Mouse (Mus musculus) heart, embryonic 16.5 days (tissue): Measurements from ENCODE around the gene Apaf1. TPM values are rescaled to one million over a fixed set of nuclear protein-coding genes. Genes with fewer than 3 reads are reported as not detected.

ENCODE experiments used
- ATAC-seq: fragments of 200-750 bp; cut with Nextera tagmentation; replicated peaks from 2 replicates; pipeline ENCODE4 v1.8.0; 2017; ENCODE audit warnings: moderate number of reproducible peaks; ENCODE audit not compliant: insufficient read depth, low FRiP score; ENCODE audit errors: extremely low read depth
- H3K27ac ChIP-seq: fragments of 300-500 bp; sonication (generic); 2 replicates; pipeline ENCODE4 v1.5.1; 2014; ENCODE audit warnings: mild to moderate bottlenecking, low read length, control low read depth, moderate library complexity
- H3K27me3 ChIP-seq: fragments of 300-500 bp; sonication (generic); 2 replicates; pipeline ENCODE4 v1.6.1; 2014; ENCODE audit warnings: low read length, mixed read lengths; ENCODE audit not compliant: control insufficient read depth, insufficient read depth
- H3K36me3 ChIP-seq: fragments of 300-500 bp; sonication (generic); 2 replicates; pipeline ENCODE4 v1.6.1; 2014; ENCODE audit not compliant: control insufficient read depth, insufficient read depth
- H3K4me1 ChIP-seq: fragments of 300-500 bp; sonication (generic); 2 replicates; pipeline ENCODE4 v1.6.1; 2014; ENCODE audit warnings: low read length, mixed read lengths; ENCODE audit not compliant: control insufficient read depth, insufficient read depth
- H3K4me2 ChIP-seq: fragments of 300-500 bp; sonication (generic); 2 replicates; pipeline ENCODE4 v1.6.1; 2014; ENCODE audit warnings: low read depth, mild to moderate bottlenecking, control low read depth, low read length
- H3K4me3 ChIP-seq: fragments of 300-500 bp; sonication (generic); 2 replicates; pipeline ENCODE4 v1.5.1; 2014; ENCODE audit warnings: mild to moderate bottlenecking, control low read depth, low read length
- H3K9ac ChIP-seq: fragments of 300-500 bp; sonication (generic); 2 replicates; pipeline ENCODE4 v1.6.1; 2014; ENCODE audit warnings: low read length, control low read depth
- H3K9me3 ChIP-seq: fragments of 300-500 bp; sonication (generic); replicated peaks from 2 replicates; pipeline ENCODE4 v1.6.1; 2016; ENCODE audit warnings: low read length; ENCODE audit not compliant: control insufficient read depth
- WGBS: fragments of 180-500 bp; shearing (Covaris S2); extraction: QIAGEN DNeasy Blood & Tissue Kit; methylation state at CpG from one replicate; pipeline ENCODE4 v1.1.7; 2014; 5-methylcytosine and 5-hydroxymethylcytosine counted together
- polyA plus RNA-seq: library from polyadenylated mRNA; unstranded; fragments of >200 nt; fragmentation: Nextera tagmentation; extraction: Ambion mirVana; gene quantifications from 2 replicates; pipeline ENCODE4 v1.2.1, GENCODE M21; 2015

Apaf1 gene
- polyA plus RNA-seq, 1 experiment from 2014 or later, result 8.5 TPM

GRCm38 (mm10) chr10:91123281-91123827 lies 40.8 kb upstream of the Apaf1 start:
- peaks cover 33% of the 10 kb centered on the region for H3K36me3 ChIP-seq
- WGBS, result under 1% methylated on average over 35 of the region's 44 CpGs
- peak; percentile 52 for ATAC-seq
- no peaks in the 10 kb centered on the region for H3K27me3 ChIP-seq
- peak overlapping the region; percentile 100 for H3K4me3 ChIP-seq
- peak overlapping the region; percentile 100 for H3K9ac ChIP-seq
- peak overlapping the region; percentile 60 for H3K4me2 ChIP-seq
- H3K9me3 ChIP-seq, result no peaks in the 10 kb centered on the region
- H3K27ac ChIP-seq, result peak overlapping the region; percentile 97
- peaks cover 24% of the 10 kb centered on the region for H3K4me1 ChIP-seq

- peak overlapping the region; percentile 97 for H3K27ac ChIP-seq
- H3K9ac ChIP-seq, result peak overlapping the region; percentile 100
- peak overlapping the region; percentile 60 for H3K4me2 ChIP-seq
- peaks cover 24% of the 10 kb centered on the region for H3K4me1 ChIP-seq
- peaks cover 40% of the 10 kb centered on the region for H3K36me3 ChIP-seq
- H3K9me3 ChIP-seq, result no peaks in the 10 kb centered on the region
- ATAC-seq, result no peak
- no peaks in the 10 kb centered on the region for H3K27me3 ChIP-seq
- 13% methylated on average over 6 of the region's 6 CpGs for WGBS
- H3K4me3 ChIP-seq, result peak overlapping the region; percentile 100
Observed at GRCm38 (mm10) chr10:91122646-91123045, 40.1 kb upstream of the Apaf1 start.

GRCm38 (mm10) chr10:91116958-91117357 lies 34.4 kb upstream of the Apaf1 start:
- Histone ChIP-seq H3K36me3 (peaks cover 84% of the 10 kb centered on the region), H3K4me2 (no peak overlapping the region), H3K27ac (no peak overlapping the region), H3K9ac (no peak overlapping the region), H3K4me1 (peaks cover 11% of the 10 kb centered on the region), H3K4me3 (no peak overlapping the region), H3K27me3 (no peaks in the 10 kb centered on the region), H3K9me3 (no peaks in the 10 kb centered on the region)
- no peak; the same call in 1 of the 2 replicates for ATAC-seq
- 92% methylated on average over 12 of the region's 12 CpGs for WGBS

GRCm38 (mm10) chr10:91109841-91110240 lies 27.3 kb upstream of the Apaf1 start:
- ATAC-seq, result no peak
- H3K36me3 ChIP-seq, result peaks cover 24% of the 10 kb centered on the region
- no peak overlapping the region for H3K27ac ChIP-seq
- H3K4me2 ChIP-seq, result no peak overlapping the region
- H3K9ac ChIP-seq, result no peak overlapping the region
- H3K27me3 ChIP-seq, result no peaks in the 10 kb centered on the region
- peaks cover 6% of the 10 kb centered on the region for H3K9me3 ChIP-seq
- 65% methylated on average over 4 of the region's 4 CpGs for WGBS
- H3K4me1 ChIP-seq, result no peaks in the 10 kb centered on the region
- H3K4me3 ChIP-seq, result no peak overlapping the region

GRCm38 (mm10) chr10:91105981-91106380 lies 23.4 kb upstream of the Apaf1 start:
- ATAC-seq, result no peak
- Histone ChIP-seq H3K4me1 (no peaks in the 10 kb centered on the region), H3K9me3 (peaks cover 6% of the 10 kb centered on the region), H3K36me3 (peaks cover 13% of the 10 kb centered on the region), H3K27ac (no peak overlapping the region), H3K27me3 (no peaks in the 10 kb centered on the region), H3K9ac (no peak overlapping the region), H3K4me3 (no peak overlapping the region), H3K4me2 (no peak overlapping the region)
- WGBS, result 71% methylated on average over 3 of the region's 3 CpGs

- H3K9ac ChIP-seq, result no peak overlapping the region
- WGBS, result 90% methylated on average over 14 of the region's 14 CpGs
- H3K27me3 ChIP-seq, result no peaks in the 10 kb centered on the region
- H3K4me2 ChIP-seq, result no peak overlapping the region
- H3K4me1 ChIP-seq, result no peaks in the 10 kb centered on the region
- no peak overlapping the region for H3K4me3 ChIP-seq
- H3K36me3 ChIP-seq, result peaks cover 13% of the 10 kb centered on the region
- no peak for ATAC-seq
- H3K9me3 ChIP-seq, result peaks cover 3% of the 10 kb centered on the region; the same call in 1 of the 2 replicates
- H3K27ac ChIP-seq, result no peak overlapping the region
Observed at GRCm38 (mm10) chr10:91102799-91103590, 20.4 kb upstream of the Apaf1 start.

- Histone ChIP-seq H3K27ac (no peak overlapping the region), H3K27me3 (no peaks in the 10 kb centered on the region), H3K4me1 (no peaks in the 10 kb centered on the region), H3K9ac (no peak overlapping the region), H3K9me3 (peaks cover 3% of the 10 kb centered on the region; the same call in 1 of the 2 replicates), H3K4me3 (no peak overlapping the region), H3K36me3 (peaks cover 13% of the 10 kb centered on the region), H3K4me2 (no peak overlapping the region)
- ATAC-seq, result no peak
- WGBS, result 93% methylated on average over 25 of the region's 25 CpGs
Observed at GRCm38 (mm10) chr10:91101936-91102335, 19.4 kb upstream of the Apaf1 start.

- no peak for ATAC-seq
- Histone ChIP-seq H3K4me3 (no peak overlapping the region), H3K27ac (no peak overlapping the region), H3K9me3 (no peaks in the 10 kb centered on the region), H3K27me3 (no peaks in the 10 kb centered on the region), H3K9ac (no peak overlapping the region), H3K4me2 (no peak overlapping the region), H3K4me1 (no peaks in the 10 kb centered on the region), H3K36me3 (peaks cover 21% of the 10 kb centered on the region)
- 88% methylated on average over 1 of the region's 1 CpGs for WGBS
Observed at GRCm38 (mm10) chr10:91100101-91100500, 17.5 kb upstream of the Apaf1 start.

GRCm38 (mm10) chr10:91098056-91098455 lies 15.5 kb upstream of the Apaf1 start:
- WGBS, result 88% methylated on average over 8 of the region's 8 CpGs

More at GRCm38 (mm10) chr10:91098056-91098455, 15.5 kb upstream of the Apaf1 start:
- Histone ChIP-seq H3K27ac (no peak overlapping the region), H3K9ac (no peak overlapping the region), H3K27me3 (no peaks in the 10 kb centered on the region), H3K4me3 (no peak overlapping the region), H3K4me2 (no peak overlapping the region), H3K4me1 (no peaks in the 10 kb centered on the region), H3K9me3 (no peaks in the 10 kb centered on the region), H3K36me3 (peaks cover 27% of the 10 kb centered on the region)
- no peak for ATAC-seq
